Comparison of ENCODE assay signal across 25 mouse cellular contexts in genomic region chr16:51940574-51940973, GRCm38 (mm10).
DNase-seq lines count a peak whose midpoint lies in the region; ATAC-seq lines count a peak whose summit lies in the region.
"Had no signal": no experiment of that assay in that cellular context is flagged by ENCODE, and none has a peak within 500 bp of the region (broad histone marks: within the 10 kb centered on the region; RNA-seq: fewer than 3 reads in every experiment).

No protein-coding gene starts in this region.

- no peak overlapping the region for H3K4me3 ChIP-seq in hindbrain, embryonic 16.5 days (ENCODE audit: low read length)
- no peak overlapping the region for H3K4me3 ChIP-seq in hindbrain, embryonic 12.5 days
- H3K4me3 ChIP-seq in forebrain, embryonic 16.5 days (replicated peaks; ENCODE audit: low read length), result no peak overlapping the region
- H3K4me3 ChIP-seq: erythroblast, embryonic 14.5 days; heart, embryonic 15.5 days; liver, embryonic 12.5 days; neural tube, embryonic 13.5 days had no signal

- peak; percentile 42 for DNase-seq in cerebellum, adult 9-11 months
- DNase-seq in cerebellum, adult 11-12 months, result no peak
- DNase-seq in adipocyte (ENCODE audit: low spot score), result peak; percentile 26
- no peak for DNase-seq in spleen, adult 18-20 months
- DNase-seq: adrenal gland, postnatal 36 days; gastrocnemius, postnatal 14 days; kidney, adult 11 months; kidney, postnatal 14 days; layer of hippocampus, postnatal 36 days; left cerebral cortex, postnatal 4 days; liver, postnatal 0 days; lung, postnatal 36 days; right cerebral cortex, postnatal 4 days; thymus, adult 2 months; thymus, postnatal 36 days had no signal

- peaks cover 4% of the 10 kb centered on the region; the same call in 1 of the 2 replicates for H3K9me3 ChIP-seq in hindbrain, embryonic 16.5 days (ENCODE audit: control insufficient read depth, low read length)
- H3K9me3 ChIP-seq in hindbrain, embryonic 12.5 days (replicated peaks), result 0 out of 2 replicates have a peak, but pooled peaks cover 6% of the 10 kb centered on the region
- H3K9me3 ChIP-seq in forebrain, embryonic 16.5 days (ENCODE audit: control insufficient read depth, low read length), result no peaks in the 10 kb centered on the region
- H3K9me3 ChIP-seq: heart, embryonic 15.5 days; liver, embryonic 12.5 days; neural tube, embryonic 13.5 days had no signal

- no peaks in the 10 kb centered on the region for H3K4me1 ChIP-seq in hindbrain, embryonic 16.5 days (ENCODE audit: control insufficient read depth, insufficient read depth, low read depth, low read length)
- no peaks in the 10 kb centered on the region for H3K4me1 ChIP-seq in hindbrain, embryonic 12.5 days
- H3K4me1 ChIP-seq in forebrain, embryonic 16.5 days (replicated peaks; ENCODE audit: control insufficient read depth, insufficient read depth, low read length), result 0 out of 2 replicates have a peak, but pooled peaks cover 3% of the 10 kb centered on the region
- H3K4me1 ChIP-seq: heart, embryonic 15.5 days; liver, embryonic 12.5 days; neural tube, embryonic 13.5 days had no signal

- no peak overlapping the region for H3K9ac ChIP-seq in hindbrain, embryonic 16.5 days (ENCODE audit: low read depth, low read length)
- H3K9ac ChIP-seq in hindbrain, embryonic 12.5 days, result no peak overlapping the region
- H3K9ac ChIP-seq in forebrain, embryonic 16.5 days (replicated peaks; ENCODE audit: low read depth, low read length), result no peak overlapping the region
- H3K9ac ChIP-seq: heart, embryonic 15.5 days; liver, embryonic 12.5 days; liver, postnatal 0 days; neural tube, embryonic 13.5 days had no signal

- H3K4me2 ChIP-seq in hindbrain, embryonic 16.5 days (ENCODE audit: low read length), result no peak overlapping the region
- no peak overlapping the region for H3K4me2 ChIP-seq in hindbrain, embryonic 12.5 days (replicated peaks)
- no peak overlapping the region for H3K4me2 ChIP-seq in forebrain, embryonic 16.5 days (ENCODE audit: low read length)
- H3K4me2 ChIP-seq: heart, embryonic 15.5 days; liver, embryonic 12.5 days; midbrain, embryonic 11.5 days; neural tube, embryonic 13.5 days had no signal

- ATAC-seq in hindbrain, embryonic 16.5 days, result 0 out of 2 replicates have a peak, but pooled peaks have one; percentile 63
- ATAC-seq in hindbrain, embryonic 12.5 days (ENCODE audit: low FRiP score), result no peak
- peak; percentile 57; the same call in 1 of the 2 replicates for ATAC-seq in forebrain, embryonic 16.5 days
- ATAC-seq: inflammation-experienced regulatory T-cells, adult 6 months; liver, embryonic 12.5 days; liver, postnatal 0 days; Patski had no signal

- H3K27me3 ChIP-seq in hindbrain, embryonic 16.5 days (replicated peaks; ENCODE audit: control insufficient read depth, insufficient read depth, low read length), result no peaks in the 10 kb centered on the region
- no peaks in the 10 kb centered on the region for H3K27me3 ChIP-seq in hindbrain, embryonic 12.5 days
- H3K27me3 ChIP-seq in forebrain, embryonic 16.5 days (replicated peaks; ENCODE audit: control insufficient read depth, insufficient read depth, low read length), result no peaks in the 10 kb centered on the region
- H3K27me3 ChIP-seq: heart, embryonic 15.5 days; liver, embryonic 12.5 days; neural tube, embryonic 13.5 days; Patski had no signal

- no peaks in the 10 kb centered on the region for H3K36me3 ChIP-seq in hindbrain, embryonic 16.5 days (ENCODE audit: control insufficient read depth, insufficient read depth, low read length)
- no peaks in the 10 kb centered on the region for H3K36me3 ChIP-seq in hindbrain, embryonic 12.5 days
- no peaks in the 10 kb centered on the region for H3K36me3 ChIP-seq in forebrain, embryonic 16.5 days (ENCODE audit: control insufficient read depth, insufficient read depth)
- H3K36me3 ChIP-seq: heart, embryonic 15.5 days; liver, embryonic 12.5 days; neural tube, embryonic 13.5 days had no signal

- no peak overlapping the region for H3K27ac ChIP-seq in hindbrain, embryonic 16.5 days (ENCODE audit: low read depth, low read length)
- no peak overlapping the region for H3K27ac ChIP-seq in hindbrain, embryonic 12.5 days
- H3K27ac ChIP-seq in forebrain, embryonic 16.5 days (ENCODE audit: low read length), result 0 out of 2 replicates have a peak overlapping the region, but pooled peaks have one; percentile 16
- H3K27ac ChIP-seq: heart, embryonic 15.5 days; liver, embryonic 12.5 days; neural tube, embryonic 13.5 days had no signal

Comparison
In these comparisons a context has a peak if more than half of its experiments do, and no peak if none do; other contexts are left out.
1. DNase-seq: peak in cerebellum, adult 9-11 months (single experiment) and adipocyte (single experiment); none in cerebellum, adult 11-12 months (single experiment) and spleen, adult 18-20 months (0 of 2).